Mouse (Mus musculus) liver, postnatal 0 days (tissue): ENCODE measurements around the gene Ccdc71. TPM values are rescaled to one million over a fixed set of nuclear protein-coding genes. Genes with fewer than 3 reads are reported as not detected.
A peak's percentile ranks its signal among the peaks of the same experiment; 100 is the strongest.

Experiments used
- ATAC-seq: fragments of 200-750 bp; cut with Nextera tagmentation; 2 replicates; pipeline ENCODE4 v1.8.0; 2017; ENCODE audit warnings: mild to moderate bottlenecking, moderate library complexity
- DNase-seq: peaks from one replicate; pipeline ENCODE4 v3.0.0-alpha.2; 2016
- H3K27ac ChIP-seq: fragments of 300-500 bp; sonication (generic); 2 replicates; pipeline ENCODE4 v1.5.1; 2014; ENCODE audit warnings: antibody characterized with exemption, moderate library complexity, mild to moderate bottlenecking, low read depth
- H3K27me3 ChIP-seq: fragments of 300-500 bp; sonication (generic); 2 replicates; pipeline ENCODE4 v1.6.1; 2014; ENCODE audit warnings: low read length, control low read depth, mixed read lengths; ENCODE audit not compliant: insufficient read depth
- H3K36me3 ChIP-seq: fragments of 300-500 bp; sonication (generic); replicated peaks from 2 replicates; pipeline ENCODE4 v1.6.1; 2014; ENCODE audit warnings: mild to moderate bottlenecking, control low read depth, low read length, moderate library complexity, mixed read lengths; ENCODE audit not compliant: insufficient read depth
- H3K4me1 ChIP-seq: fragments of 300-500 bp; sonication (generic); 2 replicates; pipeline ENCODE4 v1.6.1; 2014; ENCODE audit warnings: antibody characterized with exemption, mild to moderate bottlenecking, control low read depth; ENCODE audit not compliant: insufficient read depth
- H3K4me2 ChIP-seq: fragments of 300-500 bp; sonication (generic); 2 replicates; pipeline ENCODE4 v1.6.1; 2014; ENCODE audit warnings: low read depth, mild to moderate bottlenecking, low read length, moderate library complexity, mixed read lengths
- H3K4me3 ChIP-seq: fragments of 300-500 bp; sonication (generic); 2 replicates; pipeline ENCODE4 v1.5.1; 2014; ENCODE audit warnings: low read depth, low read length
- H3K9ac ChIP-seq: fragments of 300-500 bp; sonication (generic); replicated peaks from 2 replicates; pipeline ENCODE4 v1.6.1; 2014; ENCODE audit warnings: mild to moderate bottlenecking, moderate library complexity
- H3K9me3 ChIP-seq: fragments of 300-500 bp; sonication (generic); 2 replicates; pipeline ENCODE4 v1.6.1; 2016; ENCODE audit warnings: mild to moderate bottlenecking, control low read depth, low read length, mixed read lengths
- CTCF ChIP-seq: sonication (generic); IDR thresholded peaks from 2 replicates; pipeline ENCODE4 v1.5.1; 2016; ENCODE audit warnings: antibody characterized with exemption, low read depth
- EP300 ChIP-seq: IDR thresholded peaks from 2 replicates; pipeline ENCODE4 v1.6.1; 2016; ENCODE audit warnings: antibody characterized with exemption, low read depth, mild to moderate bottlenecking
- WGBS: fragments of 180-500 bp; shearing (Covaris S2); extraction: QIAGEN DNeasy Blood & Tissue Kit; methylation state at CpG from one replicate; pipeline ENCODE4 v1.1.7; 2014; ENCODE audit not compliant: insufficient replicate concordance; 5-methylcytosine and 5-hydroxymethylcytosine counted together
- polyA plus RNA-seq: library from polyadenylated mRNA; unstranded; fragments of >200 nt; fragmentation: Nextera tagmentation; extraction: Ambion mirVana; gene quantifications from 2 replicates; pipeline ENCODE4 v1.2.1, GENCODE M21; 2015

Ccdc71 gene
- polyA plus RNA-seq, 1 experiment from 2014 or later, result 16.1 TPM

DNA sequence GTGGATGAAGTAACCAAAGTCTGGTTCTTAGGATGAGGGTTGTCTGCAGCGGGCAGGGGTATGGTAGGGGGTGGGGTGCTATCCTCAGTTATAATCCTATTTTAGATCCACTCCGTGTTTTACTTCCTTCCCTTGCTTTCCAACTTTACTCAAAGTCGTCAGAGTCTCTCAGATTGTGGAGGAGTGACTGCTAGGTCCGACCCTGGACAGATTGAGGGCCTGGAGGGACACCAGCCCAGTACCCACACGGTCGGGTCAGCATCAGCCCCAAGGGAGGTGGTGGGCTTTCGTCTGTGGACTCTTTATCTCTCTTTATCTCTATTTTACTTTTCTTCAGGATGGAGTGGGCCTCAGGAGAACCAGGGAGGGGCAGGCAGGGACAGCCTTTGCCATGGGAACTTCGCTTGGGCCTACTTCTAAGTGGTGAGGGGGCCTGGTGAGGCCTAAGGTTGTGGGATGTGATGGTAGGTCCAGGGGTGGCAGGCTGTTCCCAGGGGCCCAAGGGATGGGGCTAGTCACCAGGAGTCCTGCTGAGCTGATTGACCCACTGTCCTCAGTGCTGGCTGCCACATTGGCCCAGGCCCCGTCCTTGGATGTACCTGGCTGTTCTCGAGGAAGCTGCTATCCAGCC, 19.5 kb downstream of the Ccdc71 start, which contains the start of gene Lamb2:
Gene Lamb2, plus strand, starts transcription at position 16 of the 631 bp plus-strand sequence.
- Histone ChIP-seq H3K36me3 (no peaks in the 10 kb centered on the region), H3K4me3 (peak within 1 kb of the TSS; percentile 46), H3K27ac (no peak within 1 kb of the TSS), H3K9ac (peak within 1 kb of the TSS; percentile 47; the same call in 1 of the 2 replicates), H3K4me1 (peaks cover 6% of the 10 kb centered on the region; the same call in 1 of the 2 replicates), H3K27me3 (no peaks in the 10 kb centered on the region), H3K4me2 (peak within 1 kb of the TSS; percentile 68), H3K9me3 (no peaks in the 10 kb centered on the region)
- ATAC-seq, result peak; percentile 38; the same call in 1 of the 2 replicates
- TF ChIP-seq CTCF (no peak), EP300 (no peak)
- no peak for DNase-seq
- WGBS, result 17% methylated on average over 10 of the region's 10 CpGs

DNA sequence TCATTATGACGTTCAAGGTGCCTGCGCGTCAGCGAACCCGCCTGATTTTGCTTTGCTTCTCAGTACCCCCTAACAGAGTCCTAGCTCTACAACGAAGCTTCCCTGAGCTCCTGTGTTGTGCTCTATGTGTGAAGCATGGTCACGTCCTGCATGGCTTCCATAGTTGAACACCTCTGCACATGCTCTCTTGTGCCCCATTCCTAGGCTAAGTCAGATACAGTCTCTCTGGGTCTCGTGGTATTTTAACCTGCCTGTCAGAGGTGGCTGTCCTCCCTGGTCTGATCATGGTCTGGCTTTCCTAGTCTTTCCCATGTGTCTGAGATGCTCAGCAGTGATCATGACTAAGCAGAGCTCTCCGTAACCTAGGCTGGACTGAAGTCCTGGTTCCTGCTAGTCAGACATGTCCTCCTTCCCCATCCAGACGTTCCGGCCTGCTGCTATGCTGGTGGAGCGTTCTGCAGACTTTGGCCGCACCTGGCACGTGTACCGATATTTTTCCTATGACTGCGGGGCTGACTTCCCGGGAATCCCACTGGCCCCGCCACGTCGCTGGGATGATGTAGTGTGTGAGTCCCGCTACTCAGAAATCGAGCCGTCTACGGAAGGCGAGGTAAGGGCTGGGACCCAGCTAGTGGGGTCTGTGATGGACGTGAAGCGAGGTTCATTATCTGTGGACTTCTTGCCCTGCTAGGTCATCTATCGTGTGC, 20.6 kb downstream of the Ccdc71 start:
- ATAC-seq, result no peak

DNA sequence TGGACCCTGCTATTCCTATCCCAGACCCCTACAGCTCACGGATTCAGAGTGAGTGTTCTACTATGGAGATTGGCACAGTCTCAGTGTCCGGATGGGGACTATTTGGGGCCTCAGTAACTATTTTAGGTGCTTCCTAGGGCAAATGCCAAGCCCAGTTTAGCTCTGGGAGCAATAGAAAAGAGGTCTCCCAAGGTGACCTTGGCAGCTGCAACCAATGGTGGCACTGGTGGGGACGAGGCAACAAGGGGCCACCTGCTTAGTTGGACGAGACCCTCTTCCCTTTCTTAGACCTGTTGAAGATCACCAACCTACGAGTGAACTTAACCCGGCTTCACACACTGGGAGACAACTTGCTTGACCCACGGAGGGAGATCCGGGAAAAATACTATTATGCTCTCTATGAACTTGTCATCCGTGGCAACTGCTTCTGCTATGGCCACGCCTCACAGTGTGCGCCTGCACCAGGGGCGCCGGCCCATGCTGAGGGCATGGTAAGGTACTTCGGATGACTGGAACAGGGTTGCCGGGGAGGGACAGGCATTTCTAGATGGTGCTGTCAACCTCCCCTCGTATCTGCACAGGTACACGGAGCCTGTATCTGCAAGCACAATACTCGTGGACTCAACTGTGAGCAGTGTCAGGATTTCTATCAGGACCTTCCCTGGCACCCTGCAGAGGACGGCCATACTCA, 21.3 kb downstream of the Ccdc71 start:
- 84% methylated on average over 19 of the region's 19 CpGs for WGBS
- Histone ChIP-seq H3K4me2 (no peak overlapping the region), H3K4me3 (no peak overlapping the region), H3K27ac (no peak overlapping the region), H3K4me1 (peaks cover 6% of the 10 kb centered on the region; the same call in 1 of the 2 replicates), H3K9ac (no peak overlapping the region), H3K9me3 (no peaks in the 10 kb centered on the region), H3K27me3 (no peaks in the 10 kb centered on the region), H3K36me3 (0 out of 2 replicates have a peak, but pooled peaks cover 4% of the 10 kb centered on the region)
- TF ChIP-seq CTCF (no peak), EP300 (no peak)
- DNase-seq (no peak), ATAC-seq (no peak)

More for the DNA sequence above, 20.6 kb downstream of the Ccdc71 start:
- DNase-seq, result no peak
- Histone ChIP-seq H3K9me3 (no peaks in the 10 kb centered on the region), H3K27ac (no peak overlapping the region), H3K27me3 (no peaks in the 10 kb centered on the region), H3K9ac (no peak overlapping the region), H3K36me3 (0 out of 2 replicates have a peak, but pooled peaks cover 3% of the 10 kb centered on the region), H3K4me2 (no peak overlapping the region), H3K4me3 (no peak overlapping the region), H3K4me1 (peaks cover 6% of the 10 kb centered on the region; the same call in 1 of the 2 replicates)
- 91% methylated on average over 28 of the region's 28 CpGs for WGBS
- TF ChIP-seq EP300 (no peak), CTCF (no peak)

DNA sequence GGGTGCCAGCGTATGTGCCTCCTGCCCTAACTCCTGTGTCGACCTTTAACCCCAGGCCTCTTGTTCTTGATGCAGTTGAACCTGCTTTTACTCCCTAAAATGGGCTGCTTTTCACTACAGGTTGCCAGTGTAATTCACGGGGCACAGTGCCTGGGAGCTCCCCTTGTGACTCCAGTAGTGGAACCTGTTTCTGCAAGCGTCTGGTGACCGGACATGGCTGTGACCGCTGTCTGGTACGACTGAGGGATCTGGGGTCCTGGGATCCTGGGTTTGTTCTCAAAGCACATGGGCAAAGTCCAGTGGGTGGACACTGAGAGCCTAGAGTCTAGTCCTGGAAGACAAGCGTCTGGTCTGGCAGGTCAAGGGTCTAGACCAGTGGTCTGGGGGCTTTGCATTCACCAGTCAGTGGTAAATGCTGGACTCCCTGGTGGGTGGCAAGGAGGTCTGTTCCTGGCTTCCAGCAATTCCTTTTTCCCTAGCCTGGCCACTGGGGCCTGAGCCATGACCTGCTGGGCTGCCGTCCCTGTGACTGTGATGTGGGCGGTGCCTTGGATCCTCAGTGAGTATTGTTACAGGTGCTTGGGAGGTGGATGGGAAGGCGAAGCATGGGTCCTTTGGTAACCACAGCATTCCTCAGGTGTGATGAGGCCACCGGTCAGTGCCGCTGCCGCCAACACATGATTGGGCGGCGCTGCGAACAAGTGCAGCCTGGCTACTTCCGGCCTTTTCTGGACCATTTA, 22.9 kb downstream of the Ccdc71 start:
- H3K36me3 ChIP-seq, result peaks cover 4% of the 10 kb centered on the region; the same call in 1 of the 2 replicates

DNA sequence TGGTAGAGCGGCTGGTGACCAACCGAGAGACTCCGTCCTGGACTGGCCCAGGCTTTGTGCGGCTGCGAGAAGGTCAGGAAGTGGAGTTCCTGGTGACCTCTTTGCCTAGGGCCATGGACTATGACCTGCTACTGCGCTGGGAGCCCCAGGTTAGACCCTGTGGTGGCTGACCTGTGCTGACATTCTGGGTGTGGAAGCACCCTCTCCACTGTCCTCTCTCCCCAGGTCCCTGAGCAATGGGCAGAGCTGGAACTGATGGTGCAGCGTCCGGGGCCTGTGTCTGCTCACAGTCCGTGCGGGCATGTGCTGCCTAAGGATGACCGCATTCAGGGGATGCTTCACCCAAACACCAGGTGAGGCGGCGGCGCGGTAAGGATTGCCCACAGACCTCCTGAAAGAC, 23.7 kb downstream of the Ccdc71 start:
- ATAC-seq (no peak), DNase-seq (no peak)
- H3K4me1 ChIP-seq, result peaks cover 5% of the 10 kb centered on the region; the same call in 1 of the 2 replicates
- H3K9ac ChIP-seq, result no peak overlapping the region
- WGBS, result 86% methylated on average over 15 of the region's 15 CpGs
- TF ChIP-seq CTCF, result no peak
- no peak for TF ChIP-seq EP300
- H3K4me3 ChIP-seq, result no peak overlapping the region
- no peak overlapping the region for H3K27ac ChIP-seq
- H3K9me3 ChIP-seq, result no peaks in the 10 kb centered on the region
- no peaks in the 10 kb centered on the region for H3K27me3 ChIP-seq
- no peak overlapping the region for H3K4me2 ChIP-seq
- H3K36me3 ChIP-seq, result peaks cover 4% of the 10 kb centered on the region; the same call in 1 of the 2 replicates

More for the DNA sequence above, 22.9 kb downstream of the Ccdc71 start:
- Histone ChIP-seq H3K9me3 (no peaks in the 10 kb centered on the region), H3K9ac (no peak overlapping the region), H3K4me1 (peaks cover 6% of the 10 kb centered on the region; the same call in 1 of the 2 replicates), H3K4me2 (no peak overlapping the region), H3K27me3 (no peaks in the 10 kb centered on the region), H3K4me3 (no peak overlapping the region), H3K27ac (no peak overlapping the region)
- ATAC-seq, result no peak
- DNase-seq, result no peak
- 86% methylated on average over 18 of the region's 18 CpGs for WGBS
- no peak for TF ChIP-seq CTCF
- TF ChIP-seq EP300, result no peak
